Mouse (Mus musculus) ES-CJ7 (cell line): ENCODE data around the gene Tmem270.

Source experiments
- DNase-seq: peaks from one replicate; pipeline ENCODE4 v3.0.0; 2011; ENCODE audit warnings: low read depth, low spot score

The Tmem270 gene

DNA sequence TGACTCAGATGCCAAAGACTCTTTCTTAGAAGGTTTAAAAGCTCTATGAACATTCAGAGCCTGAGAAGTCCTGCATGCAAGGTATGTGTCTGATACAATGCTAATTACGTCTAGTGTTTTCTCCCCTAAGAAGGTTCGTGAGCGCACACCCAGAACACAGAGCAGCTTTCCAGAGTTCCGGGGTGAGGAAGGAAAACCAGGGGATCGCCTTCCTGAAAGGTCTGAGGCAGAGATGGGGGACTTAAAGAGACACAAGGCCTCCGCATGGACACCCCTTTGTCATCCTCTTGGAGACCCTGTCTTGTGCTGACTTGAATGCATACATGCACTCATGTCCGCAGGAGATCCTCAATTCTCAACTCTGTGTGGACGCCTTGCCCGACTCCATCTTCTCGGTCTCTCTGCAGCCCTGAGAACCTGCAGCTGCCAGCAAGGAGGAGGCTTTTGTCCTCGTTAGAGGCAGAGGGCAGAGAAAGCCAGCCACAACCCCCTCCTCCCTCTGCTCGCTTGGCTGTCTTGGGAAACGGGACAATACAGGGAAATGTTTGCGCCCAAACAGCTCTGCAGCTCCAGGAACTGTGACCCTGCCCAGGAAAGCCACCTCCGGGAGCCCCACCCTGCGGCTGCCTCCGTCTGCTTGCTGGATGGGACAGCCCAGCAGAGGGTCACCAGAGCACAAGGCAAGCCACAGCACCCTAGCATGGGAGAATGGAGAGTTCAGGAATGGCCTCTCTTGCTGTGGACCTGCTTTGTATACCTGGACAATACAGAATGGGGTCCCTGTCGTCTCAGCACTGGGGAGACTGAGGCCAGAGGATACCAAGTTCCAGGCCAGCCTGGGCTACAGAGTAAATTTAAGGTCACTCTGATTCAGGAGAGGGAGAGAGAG, 18.8 kb downstream of the Tmem270 start:
- DNase-seq, result no peak

DNA sequence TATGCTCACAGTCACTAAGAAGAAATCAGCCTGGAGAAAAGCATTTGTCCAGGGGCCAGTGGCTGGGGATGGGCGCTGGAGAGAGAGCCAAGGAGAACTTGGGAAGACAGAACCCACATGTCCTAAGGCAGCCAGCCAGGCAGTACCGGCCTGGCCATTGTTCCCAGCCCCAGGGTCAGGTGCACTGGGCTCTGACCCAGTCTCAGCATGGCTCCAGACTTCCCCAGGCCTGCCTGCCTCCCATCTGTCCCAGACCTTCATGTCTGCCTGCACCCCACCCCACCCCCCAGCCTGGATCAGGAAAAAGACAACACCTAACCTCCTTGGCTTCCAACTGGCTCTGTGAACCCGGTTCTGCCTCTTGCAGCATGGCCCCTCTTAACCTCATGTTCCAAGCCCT, 23.5 kb downstream of the Tmem270 start:
- no peak for DNase-seq

DNA sequence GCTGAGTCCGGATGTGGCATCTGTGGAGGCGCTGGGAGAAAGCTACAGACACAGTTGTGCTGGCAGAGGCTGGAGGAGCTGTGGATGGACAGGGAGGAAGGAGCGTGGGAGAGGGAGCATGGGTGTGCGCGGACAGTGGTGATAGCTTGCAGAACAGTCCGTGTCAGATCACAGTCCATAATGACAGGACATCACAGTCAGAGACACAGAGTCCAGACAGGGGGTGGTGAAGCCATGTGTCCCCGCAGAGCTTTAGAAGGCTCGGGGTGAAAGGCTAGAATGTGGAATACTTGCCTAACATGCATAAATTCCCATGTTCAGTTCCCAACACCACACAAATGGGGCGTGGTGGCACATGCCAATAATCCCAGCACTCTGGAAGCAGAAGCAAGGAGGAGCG, 29.7 kb downstream of the Tmem270 start:
- DNase-seq, result no peak

DNA sequence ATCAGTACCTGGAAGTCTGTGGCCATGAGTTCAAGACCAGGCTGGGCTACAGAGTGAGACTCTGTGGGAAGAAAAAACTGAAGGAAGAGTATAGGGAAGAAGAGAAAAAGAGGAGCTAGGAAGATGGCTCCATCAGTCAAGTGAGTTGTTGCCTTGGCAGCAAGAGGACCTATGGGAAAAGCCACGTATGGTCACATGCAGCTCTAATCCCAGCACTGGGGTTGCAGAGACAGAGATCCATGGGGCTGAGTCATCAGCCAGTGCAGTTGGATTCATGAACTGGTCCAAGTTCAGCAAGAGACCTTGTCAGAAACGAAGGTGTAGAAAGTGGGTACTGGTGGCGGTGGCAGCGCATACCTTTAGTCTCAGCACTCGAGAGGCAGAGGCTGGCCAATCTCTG, 31.3 kb downstream of the Tmem270 start:
- no peak for DNase-seq

DNA sequence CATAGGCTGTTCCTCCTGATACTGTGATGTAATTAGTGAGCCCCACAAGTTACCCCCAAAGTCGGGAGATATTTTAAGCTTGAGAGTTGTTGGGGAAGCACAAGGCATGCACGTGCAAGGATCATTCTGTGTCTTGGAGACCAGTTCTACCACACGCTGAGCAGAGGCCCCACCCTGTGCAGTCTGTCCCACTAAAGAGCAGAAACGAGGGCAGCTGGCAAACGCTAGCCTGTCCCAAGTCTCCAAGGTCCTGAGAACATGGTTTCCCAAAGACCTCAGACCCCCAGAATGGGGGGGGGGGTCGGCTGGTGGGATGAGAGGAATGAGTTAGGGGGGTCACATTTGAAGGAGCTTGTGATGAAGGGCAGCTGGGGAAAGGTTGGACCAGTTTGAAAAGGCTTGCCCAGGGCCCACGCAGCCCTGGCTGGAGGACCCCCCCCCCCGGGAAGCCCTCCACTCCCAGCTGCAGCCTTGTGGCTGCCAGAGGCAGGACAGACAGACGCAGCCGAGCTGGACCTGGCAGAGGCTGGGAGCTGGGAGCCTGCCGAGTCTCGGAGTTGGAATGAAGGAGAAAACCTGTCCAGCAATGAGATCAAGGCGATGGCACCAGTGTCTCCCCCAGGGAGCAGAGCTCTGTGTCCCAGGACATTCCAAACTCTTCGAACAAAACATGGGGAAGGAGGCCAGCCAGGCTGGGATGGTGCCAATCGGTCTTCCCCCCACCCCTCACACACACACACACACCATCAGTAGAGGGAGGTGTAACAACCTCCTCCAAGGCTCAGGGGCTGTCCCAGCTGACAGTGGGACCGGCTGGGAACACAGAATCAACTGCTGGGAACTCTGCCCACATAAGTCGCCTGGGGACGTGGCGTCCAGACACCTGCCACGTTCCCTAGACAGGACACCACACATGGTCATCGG, 32.3 kb downstream of the Tmem270 start:
- DNase-seq, result no peak

DNA sequence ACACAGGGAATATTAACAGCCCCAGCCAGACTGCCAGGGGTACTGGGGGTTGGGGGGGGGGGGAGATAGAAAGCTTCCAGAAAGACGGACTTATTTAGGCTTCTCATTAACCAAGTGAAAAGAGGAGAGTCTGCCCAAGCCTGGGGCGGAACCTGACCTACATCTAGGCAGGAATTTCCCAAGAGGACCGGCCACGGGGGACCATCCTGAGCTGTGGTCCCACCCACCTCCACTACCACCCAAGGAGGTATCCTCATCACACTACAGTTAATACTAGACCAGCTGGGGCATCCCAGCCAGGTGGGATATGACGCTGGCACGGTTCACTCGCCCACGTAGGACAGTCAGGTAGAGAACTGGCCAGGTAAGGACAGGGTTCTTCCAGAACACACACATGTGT, 33.5 kb downstream of the Tmem270 start:
- DNase-seq, result no peak

DNA sequence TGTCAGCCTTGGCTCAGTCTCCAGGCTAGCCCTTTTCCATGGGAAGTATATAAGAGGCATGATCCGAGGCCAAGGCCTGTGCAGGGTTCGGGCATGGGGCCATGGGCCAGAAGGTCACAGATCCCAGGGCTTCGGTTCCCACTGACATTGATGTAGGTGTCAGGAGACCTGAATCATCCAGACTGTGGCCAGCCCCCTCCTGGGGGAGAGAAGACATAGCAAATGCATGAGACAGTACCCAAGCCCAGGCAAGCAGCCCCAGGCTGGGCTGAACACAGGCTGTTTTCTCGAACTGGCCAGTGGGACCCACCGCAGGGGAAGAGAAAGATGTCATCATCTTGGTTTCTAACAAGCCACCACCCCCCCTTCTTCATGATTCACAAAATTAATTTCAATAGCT, 33.9 kb downstream of the Tmem270 start:
- no peak for DNase-seq

DNA sequence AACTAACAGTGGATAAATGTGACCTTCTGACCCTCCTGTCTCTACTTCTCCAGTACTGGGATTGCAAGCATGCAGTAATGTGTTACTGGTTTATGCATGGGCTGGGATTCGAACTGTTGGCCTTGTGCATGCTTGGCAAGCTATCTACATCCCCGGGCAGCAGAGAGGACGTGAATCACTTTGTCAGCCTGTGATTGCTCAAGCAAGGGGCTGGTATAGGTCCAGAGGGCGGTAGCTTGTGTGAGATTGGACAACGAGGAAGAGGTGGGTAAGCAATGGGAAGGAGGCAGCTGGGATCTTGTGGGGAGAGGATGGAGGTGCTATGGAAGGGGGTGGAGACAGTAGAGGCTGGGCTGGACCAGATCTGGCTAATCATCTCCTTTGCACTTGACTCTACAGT, 38.0 kb downstream of the Tmem270 start:
- no peak for DNase-seq

DNA sequence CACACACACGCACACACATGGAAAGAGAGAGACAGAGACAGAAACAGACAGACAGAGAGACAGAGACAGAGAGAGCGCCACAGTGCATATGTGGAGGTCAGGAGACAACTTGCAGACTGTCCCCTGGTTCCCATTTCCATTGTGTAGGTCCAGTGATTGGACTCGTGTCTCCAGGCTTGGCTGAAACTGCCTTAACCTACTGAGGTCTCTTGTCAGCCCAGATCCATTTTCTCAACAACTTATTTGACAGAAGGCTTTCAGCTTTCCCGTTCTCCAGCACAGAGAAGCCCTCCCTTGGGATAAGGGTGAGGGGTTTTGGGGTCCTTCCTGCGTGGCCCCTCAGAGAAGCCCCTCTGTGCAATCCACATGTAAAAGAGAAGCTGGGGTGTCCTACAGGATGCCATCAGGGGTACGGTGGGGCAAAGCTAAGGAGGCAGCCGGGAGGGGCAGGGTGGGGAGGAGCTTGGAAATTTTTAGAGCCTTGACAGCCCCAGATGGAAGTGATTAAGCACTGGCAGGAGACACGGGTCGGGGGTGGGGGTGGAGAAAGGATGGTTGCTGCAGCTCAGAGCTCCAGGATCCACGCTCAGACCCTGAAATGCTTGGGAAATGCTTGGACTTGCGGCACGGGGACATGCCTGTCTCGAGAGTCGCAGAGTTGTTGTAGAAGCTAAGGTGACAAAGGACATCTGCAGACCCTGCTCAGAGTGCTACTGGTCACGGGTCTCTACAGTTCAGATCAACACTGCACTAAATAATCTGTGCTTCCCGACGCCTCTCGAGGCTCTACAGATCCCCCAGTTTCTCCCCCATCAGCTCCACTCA, 39.0 kb downstream of the Tmem270 start:
- no peak for DNase-seq

DNA sequence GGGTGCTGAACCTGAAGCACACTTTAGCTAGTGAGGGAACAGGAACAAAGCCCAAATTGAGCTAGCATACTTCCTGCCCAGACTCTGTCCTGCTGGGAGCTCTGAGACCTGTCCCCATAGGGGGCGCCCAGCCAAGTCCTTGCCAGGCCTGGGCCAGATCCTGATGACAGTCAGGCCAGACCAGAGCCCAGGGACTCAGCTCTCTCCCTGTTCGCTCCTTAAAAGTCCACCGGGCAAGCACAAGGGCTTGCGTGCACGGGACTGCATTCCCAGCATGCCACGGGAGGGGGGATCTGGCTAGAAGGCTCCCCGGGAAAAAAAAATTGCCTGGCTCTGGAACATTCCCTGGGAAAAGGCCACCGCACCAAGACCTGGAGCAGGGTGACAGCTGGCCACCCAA, 41.4 kb downstream of the Tmem270 start:
- peak; percentile 9 for DNase-seq

DNA sequence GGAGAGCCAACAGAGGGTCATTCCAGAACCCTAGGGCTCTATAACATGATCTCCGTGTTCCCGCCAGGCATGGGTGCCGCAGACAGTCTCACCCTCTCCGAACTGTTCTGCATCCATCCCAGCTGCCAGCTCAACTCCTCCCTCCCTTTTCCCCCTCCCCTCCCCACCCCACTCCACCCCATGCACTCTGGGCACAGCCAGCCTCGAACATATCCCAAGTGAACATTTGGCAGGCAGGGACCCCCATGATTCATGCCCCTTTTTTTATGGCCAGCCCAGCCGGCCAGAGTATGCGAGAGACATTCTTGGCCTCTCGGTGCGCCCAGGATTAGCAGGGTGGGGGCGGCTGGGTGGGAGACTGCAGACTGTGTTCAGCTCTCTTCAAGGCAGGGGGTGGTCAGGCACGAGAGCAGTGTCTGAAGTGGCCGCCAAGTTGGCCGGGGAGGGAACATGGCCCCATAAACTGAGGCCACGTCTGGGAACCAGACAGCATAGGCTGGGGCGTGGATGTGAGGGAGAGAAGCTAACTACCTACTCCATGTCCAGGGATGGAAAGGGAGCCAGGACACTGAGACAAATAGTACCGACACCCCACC, 44.5 kb downstream of the Tmem270 start:
- no peak for DNase-seq

DNA sequence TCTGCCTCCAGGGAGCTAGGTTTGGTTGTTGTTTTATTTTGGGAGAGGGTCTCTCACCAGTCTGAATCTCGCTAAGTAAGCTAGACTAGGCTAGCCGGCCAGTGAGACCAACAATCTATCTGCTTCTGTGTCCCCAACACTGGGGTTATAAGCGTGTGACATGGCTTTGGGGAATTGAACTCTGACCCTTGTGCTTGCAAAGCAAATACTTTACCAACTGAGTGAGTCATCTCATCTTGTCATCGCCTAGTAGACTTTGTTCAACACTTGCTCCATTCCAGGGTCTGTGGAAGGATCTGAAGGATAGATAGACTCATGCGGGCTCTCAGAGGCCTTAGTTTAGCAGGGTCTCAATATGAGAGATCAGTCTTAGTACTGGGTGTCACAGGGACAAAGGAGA, 47.3 kb downstream of the Tmem270 start:
- DNase-seq, result no peak

DNA sequence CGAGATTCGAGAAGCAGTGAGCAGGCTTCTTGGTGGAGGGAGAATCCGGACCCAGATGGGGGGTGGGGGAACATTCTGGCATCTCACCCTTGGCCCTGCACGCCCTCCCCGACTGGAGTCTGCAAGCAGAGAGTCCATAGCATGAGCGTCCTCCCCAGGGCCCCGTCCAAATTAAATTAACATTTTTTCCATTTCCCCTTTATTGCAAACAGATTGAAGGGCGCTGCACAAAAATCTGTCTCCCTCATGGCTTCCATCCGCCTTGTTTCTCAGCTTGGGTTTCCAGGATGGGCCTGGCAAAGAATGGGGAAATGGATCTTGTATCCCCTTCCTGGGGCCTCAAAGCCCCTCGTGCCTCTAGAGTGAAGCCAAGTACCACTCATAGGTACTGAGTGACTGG, 48.2 kb downstream of the Tmem270 start:
- no peak for DNase-seq

DNA sequence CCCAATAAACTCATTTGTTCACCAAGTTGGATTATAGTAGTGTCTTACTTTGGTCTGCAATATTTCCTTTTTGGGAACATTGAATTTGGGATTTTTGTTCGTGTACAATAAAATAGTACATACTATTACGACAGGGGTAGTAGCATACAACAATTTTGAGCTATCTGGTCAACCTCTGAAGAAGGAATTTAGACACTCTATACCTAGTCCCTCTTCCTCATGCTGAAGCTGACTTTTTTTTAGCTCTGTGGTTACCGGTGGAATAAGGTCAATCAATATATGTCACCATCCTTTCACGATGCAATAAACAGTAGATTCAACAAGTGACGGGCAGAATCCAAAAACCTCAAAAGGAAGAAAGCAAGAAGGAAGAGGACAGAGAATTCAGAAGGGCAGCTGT, 53.7 kb downstream of the Tmem270 start:
- DNase-seq, result no peak
